Comparison of ENCODE assay signal across 11 mouse cellular contexts in genomic region chr1:167273380-167274163, GRCm38 (mm10). TPM values are rescaled to one million over a fixed set of nuclear protein-coding genes. Genes with fewer than 3 reads are reported as not detected.
DNase-seq lines count a peak whose midpoint lies in the region; ATAC-seq and TF ChIP-seq lines count a peak whose summit lies in the region.
"Had no signal": no experiment of that assay in that cellular context is flagged by ENCODE, and none has a peak within 500 bp of the region (broad histone marks: within the 10 kb centered on the region; RNA-seq: fewer than 3 reads in every experiment).

No protein-coding gene starts in this region.

- H3K4me1 ChIP-seq in heart, embryonic 15.5 days (replicated peaks), result peaks cover 57% of the 10 kb centered on the region
- peaks cover 52 to 62% of the 10 kb centered on the region in 2 experiments for H3K4me1 ChIP-seq in liver, embryonic 14.5 days (replicated peaks; ENCODE audit: control insufficient read depth in 2 of 2, insufficient read depth in 2 of 2, low read length in 1 of 2)

- H3K27ac ChIP-seq in heart, embryonic 15.5 days, result peak overlapping the region; percentile 66
- peak overlapping the region; percentile 38 for H3K27ac ChIP-seq in liver, embryonic 14.5 days

- peak overlapping the region; percentile 28 for H3K4me2 ChIP-seq in heart, embryonic 15.5 days
- peak overlapping the region; percentile 45 for H3K4me2 ChIP-seq in liver, embryonic 14.5 days (ENCODE audit: low read depth)

- H3K27me3 ChIP-seq in heart, embryonic 15.5 days, result no peaks in the 10 kb centered on the region
- no peaks in the 10 kb centered on the region for H3K27me3 ChIP-seq in liver, embryonic 14.5 days (ENCODE audit: control insufficient read depth, insufficient read depth, low read length)

- no peak overlapping the region for H3K9ac ChIP-seq in heart, embryonic 15.5 days
- peak overlapping the region; percentile 23; the same call in 1 of the 2 replicates for H3K9ac ChIP-seq in liver, embryonic 14.5 days (replicated peaks)

- no peaks in the 10 kb centered on the region for H3K36me3 ChIP-seq in heart, embryonic 15.5 days
- no peaks in the 10 kb centered on the region for H3K36me3 ChIP-seq in liver, embryonic 14.5 days (replicated peaks; ENCODE audit: control insufficient read depth, insufficient read depth, low read depth)

- peak; percentile 32; the same call in 1 of the 2 replicates for ATAC-seq in heart, embryonic 15.5 days (replicated peaks; ENCODE audit: insufficient number of reproducible peaks, insufficient read depth, low FRiP score, low read depth)
- peak; percentile 36 for ATAC-seq in liver, embryonic 14.5 days (ENCODE audit: insufficient read depth)

- no peak overlapping the region for H3K4me3 ChIP-seq in heart, embryonic 15.5 days
- no peak overlapping the region for H3K4me3 ChIP-seq in liver, embryonic 14.5 days (ENCODE audit: insufficient read depth in 1 of 2, low read depth in 2 of 2, low read length in 2 of 2)

- DNase-seq in heart, adult 8-10 months (ENCODE audit: low spot score), result no peak
- peak; percentile 66 for DNase-seq in CD4-positive, CD25-positive, alpha-beta regulatory T cell, adult 2 months (ENCODE audit: low read depth, low spot score)
- peak; percentile 73 for DNase-seq in MEL-GATA-1-ER (ENCODE audit: extremely low read depth, low read depth)
- DNase-seq in liver, embryonic 14.5 days (ENCODE audit: low read depth in 3 of 3, low spot score in 3 of 3), result no peak
- DNase-seq in urinary bladder, adult 18-20 months (ENCODE audit: low spot score in 2 of 2), result no peak
- DNase-seq in spleen, postnatal 10 days (ENCODE audit: low spot score in 2 of 2), result no peak
- no peak for DNase-seq in cerebellum, adult 11 months
- DNase-seq: kidney, adult 18-20 months; left cerebral cortex, postnatal 4 days; right cerebral cortex, adult 18-20 months had no signal

- 26% methylated on average over 14 of the region's 14 CpGs for WGBS in heart, embryonic 15.5 days
- 19% methylated on average over 14 of the region's 14 CpGs for WGBS in liver, embryonic 14.5 days (ENCODE audit: insufficient replicate concordance)

- TF ChIP-seq EP300 in liver, embryonic 14.5 days (IDR thresholded peaks at IDR 0.05; ENCODE audit: low read depth), result peak; percentile 51

- TF ChIP-seq CTCF in liver, embryonic 14.5 days (IDR thresholded peaks at IDR 0.05; ENCODE audit: low read depth), result no peak

- H3K9me3 ChIP-seq in heart, embryonic 15.5 days (replicated peaks), result no peaks in the 10 kb centered on the region
- no peaks in the 10 kb centered on the region for H3K9me3 ChIP-seq in liver, embryonic 14.5 days (ENCODE audit: control insufficient read depth, low read length)

RNA-seq across cellular contexts. Expression of gene Uck2, which starts 11.5 kb away (rescaled TPM):
- 42.3 and 57.7 TPM in 2 replicates for polyA plus RNA-seq in heart, embryonic 15.5 days (2015; fragmentation: Nextera tagmentation; extraction: Ambion mirVana)
- total RNA-seq in heart, adult 8-10 months (2022), result 10 to 100 TPM; 38.7 to 50.3 (median 43.4) TPM
- polyA plus RNA-seq in liver, embryonic 14.5 days (2012; rRNA removed), result 15.3 and 17.6 TPM in 2 replicates
- 42.6 and 43.4 TPM in 2 replicates for polyA plus RNA-seq in liver, embryonic 14.5 days (2014; fragmentation: Nextera tagmentation; extraction: Ambion mirVana)

RNA-seq across cellular contexts. Expression of gene Tmco1, which starts 34.6 kb away (rescaled TPM):
- polyA plus RNA-seq in heart, embryonic 15.5 days (2015; fragmentation: Nextera tagmentation; extraction: Ambion mirVana), result 77.2 and 81.9 TPM in 2 replicates
- total RNA-seq in heart, adult 8-10 months (2022), result 10 to 100 TPM; 92.5 to 99.4 (median 98.8) TPM
- polyA plus RNA-seq in liver, embryonic 14.5 days (2012; rRNA removed), result 33.4 and 43.4 TPM in 2 replicates
- 64.1 and 65.4 TPM in 2 replicates for polyA plus RNA-seq in liver, embryonic 14.5 days (2014; fragmentation: Nextera tagmentation; extraction: Ambion mirVana)

Comparison
In these comparisons a context has a peak if more than half of its experiments do, and no peak if none do; other contexts are left out.
1. DNase-seq: peak in CD4-positive, CD25-positive, alpha-beta regulatory T cell, adult 2 months (single experiment) and MEL-GATA-1-ER (single experiment); none in heart, adult 8-10 months (single experiment), liver, embryonic 14.5 days (0 of 3), urinary bladder, adult 18-20 months (0 of 2), spleen, postnatal 10 days (0 of 2) and cerebellum, adult 11 months (single experiment).